Mouse (Mus musculus): ENCODE data around the gene Sf3a1.
"Not testable (repeated sequence)": the region's sequence is repeated elsewhere in the genome, so short reads cannot be mapped to it uniquely, and the experiment has no call there.

Gene Sf3a1

GRCm38 (mm10) chr11:4184251-4184952 lies 24.3 kb downstream of the Sf3a1 start:
- DNase-seq (ENCODE audit: low spot score in 2 of 2): peak in 1 of 2 experiments; percentile 29

GRCm38 (mm10) chr11:4185480-4185879 lies 25.3 kb downstream of the Sf3a1 start:
- DNase-seq (ENCODE audit: low spot score in 2 of 2): not testable (repeated sequence)

- DNase-seq (ENCODE audit: low spot score in 2 of 2): peak; percentile 96 to 99
Observed at GRCm38 (mm10) chr11:4186486-4187317, 26.6 kb downstream of the Sf3a1 start, which contains the start of gene Tbc1d10a. Tbc1d10a (plus strand) TSS chr11:4186789.

- no peak for DNase-seq (ENCODE audit: low spot score in 2 of 2)
Observed at GRCm38 (mm10) chr11:4187318-4187700, 27.2 kb downstream of the Sf3a1 start.

GRCm38 (mm10) chr11:4189182-4189581 lies 29.0 kb downstream of the Sf3a1 start:
- no peak for DNase-seq (ENCODE audit: low spot score in 2 of 2)

GRCm38 (mm10) chr11:4190677-4191076 lies 30.5 kb downstream of the Sf3a1 start:
- DNase-seq (ENCODE audit: low spot score in 2 of 2): no peak

GRCm38 (mm10) chr11:4192757-4193156 lies 32.6 kb downstream of the Sf3a1 start:
- DNase-seq (ENCODE audit: low spot score in 2 of 2): no peak

- DNase-seq (ENCODE audit: low spot score in 2 of 2): no peak
Observed at GRCm38 (mm10) chr11:4193420-4193819, 33.3 kb downstream of the Sf3a1 start.

- no peak for DNase-seq (ENCODE audit: low spot score in 2 of 2)
Observed at GRCm38 (mm10) chr11:4195597-4196031, 35.5 kb downstream of the Sf3a1 start.

GRCm38 (mm10) chr11:4196636-4197035 lies 36.5 kb downstream of the Sf3a1 start:
- DNase-seq (ENCODE audit: low spot score in 2 of 2): no peak

- no peak for DNase-seq (ENCODE audit: low spot score in 2 of 2)
Observed at GRCm38 (mm10) chr11:4197691-4198090, 37.5 kb downstream of the Sf3a1 start.

GRCm38 (mm10) chr11:4201981-4202700 lies 42.0 kb downstream of the Sf3a1 start:
- DNase-seq (ENCODE audit: low spot score in 2 of 2): no peak

GRCm38 (mm10) chr11:4202995-4203704 lies 43.0 kb downstream of the Sf3a1 start:
- no peak for DNase-seq (ENCODE audit: low spot score in 2 of 2)

GRCm38 (mm10) chr11:4203705-4204074 lies 43.5 kb downstream of the Sf3a1 start:
- DNase-seq (ENCODE audit: low spot score in 2 of 2): no peak

GRCm38 (mm10) chr11:4205097-4205655 lies 45.0 kb downstream of the Sf3a1 start:
- DNase-seq (ENCODE audit: low spot score in 2 of 2): no peak

GRCm38 (mm10) chr11:4205951-4206350 lies 45.8 kb downstream of the Sf3a1 start:
- no peak for DNase-seq (ENCODE audit: low spot score in 2 of 2)

- DNase-seq (ENCODE audit: low spot score in 2 of 2): no peak
Observed at GRCm38 (mm10) chr11:4206563-4206962, 46.4 kb downstream of the Sf3a1 start.

- DNase-seq (ENCODE audit: low spot score in 2 of 2): no peak
Observed at GRCm38 (mm10) chr11:4207655-4208054, 47.5 kb downstream of the Sf3a1 start.

GRCm38 (mm10) chr11:4209556-4209955 lies 49.4 kb downstream of the Sf3a1 start:
- no peak for DNase-seq (ENCODE audit: low spot score in 2 of 2)

GRCm38 (mm10) chr11:4210786-4211185 lies 50.6 kb downstream of the Sf3a1 start:
- no peak for DNase-seq (ENCODE audit: low spot score in 2 of 2)

GRCm38 (mm10) chr11:4213107-4213506 lies 53.0 kb downstream of the Sf3a1 start:
- DNase-seq (ENCODE audit: low spot score in 2 of 2): no peak
